Mouse (Mus musculus) B cell, adult 67 days (primary cell): Measurements from ENCODE around the gene St8sia6. TPM values are rescaled to one million over a fixed set of nuclear protein-coding genes. Genes with fewer than 3 reads are reported as not detected.

Experiments
- total RNA-seq, 2 experiments: library from RNA; stranded (reverse); gene quantifications; 4 replicates each; pipeline ENCODE4 v1.2.4; 2023

The St8sia6 gene
- 1 to 10 TPM; 2.1 to 5.7 TPM for total RNA-seq

DNA sequence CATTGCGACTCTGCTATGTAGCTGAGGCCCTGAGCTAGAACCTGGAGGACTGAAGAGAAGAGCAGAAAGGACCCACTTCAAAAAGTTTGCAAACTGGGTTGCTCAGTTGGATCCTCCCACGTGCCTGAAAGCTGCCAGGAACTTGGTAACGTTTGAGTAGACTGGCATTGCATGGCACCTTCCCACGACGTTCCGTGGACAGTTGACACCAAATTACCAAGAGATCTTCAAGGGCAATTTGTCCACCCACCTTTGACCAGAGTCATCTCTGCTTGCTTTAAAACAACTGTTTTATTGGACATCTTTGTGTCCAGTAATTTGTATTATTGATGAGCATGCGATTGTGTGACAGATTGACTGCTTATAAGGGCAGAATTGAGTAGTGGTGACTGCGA lies at the start of gene St8sia6:
St8sia6 (minus strand) TSS at position 96 of the 395 bp plus-strand sequence.

Other genes starting within 250 kb of the St8sia6 start
- gene Trdmt1, start 249.4 kb downstream of the St8sia6 start, total RNA-seq = 10 to 100 TPM in 1 of 2 experiments, 1 to 10 TPM in 1; 6.1 to 10.6 TPM
- 100 to 1,000 TPM; 309 to 406 TPM for gene Vim, start 220.1 kb downstream of the St8sia6 start, total RNA-seq